Mouse (Mus musculus): ENCODE results near the gene Zkscan4.
"Not testable (repeated sequence)": the region's sequence is repeated elsewhere in the genome, so short reads cannot be mapped to it uniquely, and the experiment has no call there.

The Zkscan4 gene

GRCm38 (mm10) chr13:21478759-21479670, at the start of gene Zkscan4, which contains the start of gene Gm10065:
Zkscan4 (plus strand) TSS chr13:21478907.
Gm10065 (minus strand) TSS chr13:21479441.
- not testable (repeated sequence) for DNase-seq (ENCODE audit: low read depth, low spot score); H3K27me3 ChIP-seq (ENCODE audit: control insufficient read depth, insufficient read depth, low read length, poor library complexity, severe bottlenecking)

DNA sequence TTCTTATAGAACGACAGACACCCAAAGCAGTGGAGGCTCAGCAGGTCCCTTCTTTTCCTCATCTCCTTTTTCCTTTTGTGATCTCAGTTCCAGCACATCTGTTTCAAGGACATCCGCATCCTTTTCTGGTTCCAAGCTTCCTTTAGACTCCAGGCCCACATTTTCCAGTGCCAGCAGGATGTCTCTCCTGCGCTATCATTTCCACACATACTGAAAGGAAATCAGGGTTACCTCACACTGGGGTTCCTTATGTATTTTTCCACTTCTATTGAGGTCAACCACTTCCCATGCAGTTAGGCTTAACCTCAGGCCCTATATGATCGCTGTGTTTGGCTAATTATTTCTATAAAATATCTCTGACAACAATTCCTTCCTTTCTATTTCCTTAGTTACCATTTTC, 43.2 kb upstream of the Zkscan4 start:
- no peaks in the 10 kb centered on the region for H3K27me3 ChIP-seq (ENCODE audit: control insufficient read depth, insufficient read depth, low read length, poor library complexity, severe bottlenecking)
- DNase-seq (ENCODE audit: low read depth, low spot score) = no peak
- no peaks in the 10 kb centered on the region for H3K36me3 ChIP-seq (ENCODE audit: control insufficient read depth, insufficient read depth, low read length, poor library complexity, severe bottlenecking)

More at GRCm38 (mm10) chr13:21478759-21479670, at the start of gene Zkscan4, which contains the start of gene Gm10065:
- not testable (repeated sequence) for H3K36me3 ChIP-seq (ENCODE audit: control insufficient read depth, insufficient read depth, low read length, poor library complexity, severe bottlenecking)

GRCm38 (mm10) chr13:21440503-21441206, 38.1 kb upstream of the Zkscan4 start, which contains the start of gene Pgbd1:
Pgbd1 (minus strand) TSS chr13:21441058.
- Histone ChIP-seq H3K36me3 (ENCODE audit: control insufficient read depth, insufficient read depth, low read length, poor library complexity, severe bottlenecking) (peaks cover 1% of the 10 kb centered on the region; the same call in 1 of the 2 replicates), H3K27me3 (ENCODE audit: control insufficient read depth, insufficient read depth, low read length, poor library complexity, severe bottlenecking) (no peaks in the 10 kb centered on the region)
- DNase-seq (ENCODE audit: low read depth, low spot score) = peak; percentile 34

GRCm38 (mm10) chr13:21441207-21441572, 37.5 kb upstream of the Zkscan4 start:
- no peak for DNase-seq (ENCODE audit: low read depth, low spot score)
- Histone ChIP-seq H3K36me3 (ENCODE audit: control insufficient read depth, insufficient read depth, low read length, poor library complexity, severe bottlenecking) (peaks cover 1% of the 10 kb centered on the region; the same call in 1 of the 2 replicates), H3K27me3 (ENCODE audit: control insufficient read depth, insufficient read depth, low read length, poor library complexity, severe bottlenecking) (no peaks in the 10 kb centered on the region)

- peaks cover 14% of the 10 kb centered on the region for H3K36me3 ChIP-seq (ENCODE audit: control insufficient read depth, insufficient read depth, low read length, poor library complexity, severe bottlenecking)
- no peaks in the 10 kb centered on the region for H3K27me3 ChIP-seq (ENCODE audit: control insufficient read depth, insufficient read depth, low read length, poor library complexity, severe bottlenecking)
- DNase-seq (ENCODE audit: low read depth, low spot score) = peak; percentile 19
Measured at GRCm38 (mm10) chr13:21446796-21447195, 31.9 kb upstream of the Zkscan4 start.

GRCm38 (mm10) chr13:21447856-21448614, 30.7 kb upstream of the Zkscan4 start:
- Histone ChIP-seq H3K27me3 (ENCODE audit: control insufficient read depth, insufficient read depth, low read length, poor library complexity, severe bottlenecking) (no peaks in the 10 kb centered on the region), H3K36me3 (ENCODE audit: control insufficient read depth, insufficient read depth, low read length, poor library complexity, severe bottlenecking) (peaks cover 14% of the 10 kb centered on the region)
- no peak for DNase-seq (ENCODE audit: low read depth, low spot score)

DNA sequence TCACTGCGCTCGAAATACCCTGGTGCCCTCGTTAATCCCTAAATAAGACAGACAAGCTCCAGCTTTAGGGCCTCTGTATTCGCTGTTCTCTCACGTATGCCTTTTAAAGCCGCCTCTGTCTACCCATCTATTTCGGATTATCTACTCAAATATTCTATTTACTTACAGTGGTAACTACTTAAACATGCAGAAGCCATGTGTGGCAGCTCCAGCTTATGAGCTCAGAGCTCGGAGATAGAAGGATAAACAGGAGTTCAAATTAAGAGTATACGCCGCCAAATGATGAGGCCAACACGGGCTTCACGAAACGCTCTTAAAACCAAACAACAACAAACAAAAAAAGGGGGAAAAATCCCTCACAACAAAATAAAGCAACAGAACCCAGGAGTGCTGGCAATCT, 25.7 kb upstream of the Zkscan4 start:
- Histone ChIP-seq H3K27me3 (ENCODE audit: control insufficient read depth, insufficient read depth, low read length, poor library complexity, severe bottlenecking) (no peaks in the 10 kb centered on the region), H3K36me3 (ENCODE audit: control insufficient read depth, insufficient read depth, low read length, poor library complexity, severe bottlenecking) (peaks cover 3% of the 10 kb centered on the region; the same call in 1 of the 2 replicates)
- DNase-seq (ENCODE audit: low read depth, low spot score) = peak; percentile 6

DNA sequence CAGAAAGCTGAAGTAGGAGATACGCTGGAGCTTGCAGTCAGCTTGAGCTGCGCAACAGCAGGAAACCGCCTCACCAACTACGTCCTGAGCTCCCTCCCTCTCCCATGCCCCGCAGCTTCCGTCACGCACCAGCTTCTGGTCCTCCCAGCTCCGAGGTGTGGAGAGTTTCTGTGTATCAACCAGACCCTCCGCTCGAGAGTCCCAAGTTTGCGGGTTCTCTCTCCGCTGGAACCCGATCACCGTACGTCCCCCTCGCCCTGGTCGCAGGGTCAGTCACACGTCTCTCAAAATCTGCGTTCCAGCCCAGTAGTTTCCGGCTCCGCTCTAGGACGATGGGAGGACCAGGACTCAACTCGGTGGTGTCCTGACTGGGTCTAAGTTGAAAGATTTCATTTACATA, 25.3 kb upstream of the Zkscan4 start, which contains the start of gene Zscan26:
Zscan26 (minus strand) TSS at position 282 of the 400 bp plus-strand sequence.
- peak; percentile 87 for DNase-seq (ENCODE audit: low read depth, low spot score)
- Histone ChIP-seq H3K27me3 (ENCODE audit: control insufficient read depth, insufficient read depth, low read length, poor library complexity, severe bottlenecking) (no peaks in the 10 kb centered on the region), H3K36me3 (ENCODE audit: control insufficient read depth, insufficient read depth, low read length, poor library complexity, severe bottlenecking) (no peaks in the 10 kb centered on the region; the same call in 1 of the 2 replicates)

DNA sequence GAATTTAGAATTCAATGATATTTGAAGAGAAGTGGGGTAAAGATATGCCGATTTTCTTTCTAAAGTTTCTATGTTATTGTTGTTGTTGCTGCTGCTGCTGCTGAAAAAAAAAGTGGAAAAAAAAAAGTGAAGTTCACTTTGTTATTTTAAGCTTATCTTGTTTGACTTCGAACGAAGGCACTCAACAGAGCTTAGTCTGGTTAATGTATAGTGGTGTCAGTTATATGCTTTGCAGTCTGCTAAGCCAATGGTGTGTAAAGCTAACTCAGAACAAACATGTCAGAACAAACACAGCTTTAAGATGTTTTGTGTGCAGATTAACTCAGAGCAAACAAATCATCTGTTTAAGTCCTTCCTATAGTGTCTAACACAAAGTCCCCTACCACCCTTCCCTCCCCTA, 24.6 kb upstream of the Zkscan4 start:
- H3K27me3 ChIP-seq (ENCODE audit: control insufficient read depth, insufficient read depth, low read length, poor library complexity, severe bottlenecking) = no peaks in the 10 kb centered on the region
- DNase-seq (ENCODE audit: low read depth, low spot score) = no peak
- no peaks in the 10 kb centered on the region for H3K36me3 ChIP-seq (ENCODE audit: control insufficient read depth, insufficient read depth, low read length, poor library complexity, severe bottlenecking)

- Histone ChIP-seq H3K27me3 (ENCODE audit: control insufficient read depth, insufficient read depth, low read length, poor library complexity, severe bottlenecking) (no peaks in the 10 kb centered on the region), H3K36me3 (ENCODE audit: control insufficient read depth, insufficient read depth, low read length, poor library complexity, severe bottlenecking) (no peaks in the 10 kb centered on the region)
- DNase-seq (ENCODE audit: low read depth, low spot score) = no peak
Measured at GRCm38 (mm10) chr13:21456347-21456746, 22.4 kb upstream of the Zkscan4 start.

GRCm38 (mm10) chr13:21462516-21462915, 16.2 kb upstream of the Zkscan4 start:
- not testable (repeated sequence) for DNase-seq (ENCODE audit: low read depth, low spot score); H3K27me3 ChIP-seq (ENCODE audit: control insufficient read depth, insufficient read depth, low read length, poor library complexity, severe bottlenecking); H3K36me3 ChIP-seq (ENCODE audit: control insufficient read depth, insufficient read depth, low read length, poor library complexity, severe bottlenecking)

GRCm38 (mm10) chr13:21467336-21467735, 11.4 kb upstream of the Zkscan4 start:
- Histone ChIP-seq H3K36me3 (ENCODE audit: control insufficient read depth, insufficient read depth, low read length, poor library complexity, severe bottlenecking) (no peaks in the 10 kb centered on the region), H3K27me3 (ENCODE audit: control insufficient read depth, insufficient read depth, low read length, poor library complexity, severe bottlenecking) (no peaks in the 10 kb centered on the region)
- no peak for DNase-seq (ENCODE audit: low read depth, low spot score)

DNA sequence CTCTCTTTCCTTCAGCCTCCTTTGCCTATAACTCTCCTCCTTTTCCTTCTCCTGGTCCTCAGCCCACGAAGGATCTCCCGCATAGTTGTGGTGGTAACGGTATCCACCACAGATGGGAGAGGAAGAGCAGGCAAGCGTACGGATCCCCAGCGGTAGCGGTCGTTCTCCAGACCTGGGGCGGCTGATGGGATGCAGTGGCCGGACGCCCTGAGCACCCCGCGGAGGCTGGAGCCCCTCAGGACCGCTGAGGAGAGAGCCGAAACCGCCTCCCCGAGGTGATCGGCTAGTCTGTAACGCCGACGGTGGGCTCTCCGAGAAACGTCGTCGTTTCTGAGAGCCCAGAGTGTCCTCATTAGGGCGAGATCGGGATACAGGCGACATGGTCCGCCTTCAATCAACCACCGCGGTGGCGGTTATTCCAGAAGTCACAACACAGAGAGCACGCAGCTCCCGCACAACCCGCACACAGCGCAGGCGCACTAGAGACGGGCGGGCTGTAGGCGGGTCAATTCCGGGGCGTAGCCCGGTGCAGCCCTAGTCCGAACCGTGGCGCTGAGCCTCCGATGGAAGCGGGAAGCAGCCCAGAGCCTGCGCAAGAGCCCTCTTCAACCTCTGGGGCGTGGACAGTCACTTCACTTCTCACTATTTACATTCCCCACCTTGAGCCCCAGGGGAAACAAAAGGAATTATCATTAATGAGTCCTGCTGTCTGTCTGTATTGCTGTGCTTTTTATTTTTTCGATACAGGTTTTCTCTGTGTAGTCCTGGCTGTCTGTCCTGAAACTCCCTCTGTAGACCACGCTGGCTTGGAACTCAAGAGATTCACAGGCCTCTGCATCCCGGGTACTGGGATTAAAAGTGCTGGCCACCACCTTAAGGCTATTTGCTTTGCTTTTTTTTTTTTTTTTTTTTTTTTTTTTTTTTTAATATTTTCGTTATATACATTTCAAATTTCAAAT, 10.4 kb upstream of the Zkscan4 start, which contains the start of gene Nkapl:
Nkapl (minus strand) TSS at position 449 of the 959 bp plus-strand sequence.
- peak; percentile 82 for DNase-seq (ENCODE audit: low read depth, low spot score)
- Histone ChIP-seq H3K27me3 (ENCODE audit: control insufficient read depth, insufficient read depth, low read length, poor library complexity, severe bottlenecking) (no peaks in the 10 kb centered on the region), H3K36me3 (ENCODE audit: control insufficient read depth, insufficient read depth, low read length, poor library complexity, severe bottlenecking) (no peaks in the 10 kb centered on the region)
